Mouse (Mus musculus): ENCODE results near the gene AI854703.

AI854703 gene

GRCm38 (mm10) chr6:48614756-48615155, 11.8 kb upstream of the AI854703 start:
- WGBS: 96% methylated on average over 5 of the region's 5 CpGs

GRCm38 (mm10) chr6:48620031-48620430, 6.5 kb upstream of the AI854703 start:
- WGBS: 96% methylated on average over 30 of the region's 30 CpGs

DNA sequence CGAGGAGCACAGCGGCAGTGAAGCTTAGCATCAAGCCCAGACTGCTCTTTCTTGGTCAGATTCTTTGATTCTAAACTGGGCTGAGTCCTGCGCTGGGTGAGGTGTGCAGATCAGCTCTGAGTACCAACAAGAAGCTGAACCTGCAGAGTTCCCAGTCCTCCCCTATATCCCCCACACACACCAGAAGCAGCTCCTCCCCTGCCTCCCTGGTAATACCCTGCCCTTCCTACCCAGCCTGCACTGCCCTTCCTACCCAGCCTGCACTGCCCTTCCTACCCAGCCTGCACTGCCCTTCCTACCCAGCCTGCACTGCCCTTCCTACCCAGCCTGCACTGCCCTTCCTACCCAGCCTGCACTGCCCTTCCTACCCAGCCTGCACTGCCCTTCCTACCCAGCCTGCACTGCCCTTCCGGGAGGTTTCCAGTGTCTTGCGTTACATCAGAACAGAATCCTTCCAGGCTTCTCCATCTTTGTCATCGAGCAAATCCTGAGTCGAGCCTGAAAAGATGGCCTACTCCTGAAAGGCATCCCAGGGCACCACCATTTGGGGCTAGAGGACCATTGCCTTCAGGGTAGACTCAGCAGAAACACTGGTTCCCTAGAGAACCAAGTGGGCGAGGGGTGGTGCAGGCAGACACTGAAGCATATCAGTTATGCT, 4.2 kb upstream of the AI854703 start:
- WGBS: 92% methylated on average over 8 of the region's 8 CpGs

- WGBS: 60% methylated on average over 1 of the region's 1 CpGs
Observed at GRCm38 (mm10) chr6:48623460-48623859, 3.1 kb upstream of the AI854703 start.

DNA sequence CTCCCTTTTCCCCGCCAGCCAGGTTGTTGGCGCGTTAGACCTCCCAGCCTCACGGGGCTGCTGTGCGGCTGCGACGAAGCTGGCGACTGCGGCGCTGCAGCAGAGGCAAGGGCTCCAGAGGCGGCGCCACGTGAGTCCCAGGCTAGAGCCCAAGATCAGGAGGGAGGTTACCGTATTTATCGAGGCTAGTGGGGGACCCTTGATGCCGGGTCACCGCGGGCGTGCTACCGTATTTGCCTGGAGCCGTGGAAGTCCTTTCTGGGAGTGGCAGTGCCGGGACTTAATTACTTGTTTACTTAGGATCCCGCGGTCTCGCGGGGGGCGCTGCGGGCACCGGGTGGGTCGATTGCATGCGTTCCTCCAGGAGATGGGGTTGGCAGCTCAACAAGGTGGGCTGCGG, 420 bp downstream of the AI854703 start:
- WGBS: 2% methylated on average over 32 of the region's 32 CpGs

DNA sequence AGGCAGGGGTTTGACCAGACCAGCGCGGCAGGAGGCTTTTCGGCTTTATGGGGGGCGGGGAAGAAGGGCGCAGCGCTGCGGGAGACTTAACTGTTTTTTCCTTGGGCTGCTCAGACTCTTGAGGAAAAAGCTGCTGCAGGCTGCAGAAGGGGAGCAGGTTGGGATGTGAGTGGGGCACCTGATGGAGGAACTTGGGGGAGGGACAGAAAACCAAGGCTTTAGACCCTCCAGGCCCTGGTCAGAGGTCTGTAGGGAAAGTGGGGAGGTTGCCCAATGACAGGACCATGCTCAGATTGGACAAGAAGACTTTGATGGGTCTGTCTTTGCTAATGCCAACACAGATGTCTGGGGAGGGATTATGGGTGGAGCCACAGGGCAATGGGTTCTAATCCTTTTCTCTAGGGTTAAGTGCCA, 954 bp downstream of the AI854703 start:
- 2% methylated on average over 7 of the region's 7 CpGs for WGBS

DNA sequence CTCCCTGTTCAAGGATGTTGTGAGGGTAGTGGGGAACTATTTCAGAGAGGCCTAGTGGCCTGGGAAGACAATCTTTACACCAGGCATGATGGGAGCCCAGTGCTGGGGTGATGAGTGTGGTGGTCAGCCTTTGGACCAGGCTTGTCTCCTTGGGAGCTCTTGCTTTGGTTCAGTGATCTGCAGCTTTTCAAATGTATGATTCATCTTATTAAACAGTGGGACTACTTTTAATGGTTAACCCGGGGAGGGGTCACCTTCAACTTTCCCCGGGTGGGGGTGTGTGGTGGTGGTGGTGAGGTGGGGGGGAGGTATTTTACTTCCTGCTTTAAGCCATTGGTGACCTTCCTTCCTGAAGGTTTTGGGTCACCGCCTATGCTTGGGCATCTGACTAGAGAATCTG, 1.8 kb downstream of the AI854703 start:
- 79% methylated on average over 3 of the region's 3 CpGs for WGBS

GRCm38 (mm10) chr6:48628808-48629660, 2.5 kb downstream of the AI854703 start:
- 17% methylated on average over 54 of the region's 54 CpGs for WGBS

DNA sequence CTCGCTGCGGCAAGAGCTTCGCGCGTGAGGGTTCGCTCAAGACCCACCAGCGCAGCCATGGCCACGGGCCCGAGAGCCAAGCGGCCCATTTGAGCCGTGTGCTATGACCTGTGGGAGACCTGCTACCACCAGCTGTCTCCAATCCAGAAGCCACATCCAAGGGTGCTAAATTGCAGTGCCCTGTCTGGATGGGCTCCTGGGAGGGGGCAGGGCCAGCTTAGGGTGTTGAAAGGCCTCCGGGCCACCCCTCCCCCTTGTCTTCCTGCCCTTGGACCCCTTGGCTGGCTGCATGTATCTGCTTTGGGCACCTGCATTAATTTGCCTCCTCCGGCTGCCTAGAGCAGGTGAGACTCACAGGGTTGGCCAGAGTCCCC, 3.1 kb downstream of the AI854703 start:
- 11% methylated on average over 13 of the region's 13 CpGs for WGBS

GRCm38 (mm10) chr6:48630831-48631230, 4.3 kb downstream of the AI854703 start:
- 92% methylated on average over 8 of the region's 8 CpGs for WGBS

GRCm38 (mm10) chr6:48635105-48635504, 8.5 kb downstream of the AI854703 start:
- 88% methylated on average over 2 of the region's 2 CpGs for WGBS

DNA sequence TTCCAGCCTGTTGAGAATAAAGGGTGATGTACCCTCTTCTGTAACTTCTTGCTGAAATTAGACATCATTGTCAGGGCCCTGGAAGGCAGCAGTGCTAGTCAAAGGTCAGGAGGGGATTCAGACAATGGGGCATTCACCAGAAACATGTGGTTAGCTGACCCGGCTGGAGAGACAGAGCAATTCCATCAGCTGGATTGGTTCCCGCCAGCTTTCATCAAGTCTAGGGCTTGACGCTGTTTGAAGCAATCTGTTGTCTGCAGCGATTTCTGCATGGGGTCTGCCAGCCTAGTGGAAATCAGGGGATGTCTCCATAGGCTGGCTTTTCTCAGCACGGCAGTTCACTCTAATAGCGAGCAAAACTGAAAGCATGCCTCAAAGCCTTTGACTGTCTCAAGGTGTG, 10.0 kb downstream of the AI854703 start:
- 72% methylated on average over 6 of the region's 6 CpGs for WGBS

DNA sequence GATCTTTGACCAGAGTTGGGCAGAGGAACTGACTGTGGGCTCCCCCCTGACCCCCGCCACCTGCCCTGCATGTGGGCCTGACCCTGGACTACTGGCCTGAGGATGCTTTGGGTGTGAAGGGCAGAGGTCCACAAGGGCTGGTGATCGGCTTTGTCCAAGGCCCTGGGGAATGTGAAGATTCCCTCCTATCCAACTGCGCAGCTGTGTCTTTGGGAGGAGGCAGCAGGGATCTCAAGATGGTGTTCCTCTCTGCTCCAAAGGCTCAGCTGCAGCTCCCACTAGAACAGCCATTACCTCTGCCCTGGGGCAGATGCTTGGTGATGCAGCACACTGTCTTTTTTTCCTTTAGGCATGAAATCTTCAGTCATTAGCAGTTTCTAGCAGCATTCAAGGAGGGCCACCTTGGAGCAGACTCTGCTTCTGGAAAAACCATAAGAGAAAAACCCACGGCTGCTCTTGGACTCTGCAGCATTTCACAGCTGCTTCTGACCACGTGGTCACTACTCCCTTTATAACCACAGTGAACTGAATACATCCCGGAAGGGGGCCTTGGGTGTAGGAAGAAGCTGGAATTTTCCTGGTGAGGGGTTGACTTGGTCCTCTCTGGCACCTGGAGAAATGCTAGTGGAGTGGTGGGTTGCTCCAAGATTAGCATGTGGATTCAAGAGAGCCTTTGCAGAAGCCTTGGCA, 11.4 kb downstream of the AI854703 start:
- 63% methylated on average over 6 of the region's 6 CpGs for WGBS

DNA sequence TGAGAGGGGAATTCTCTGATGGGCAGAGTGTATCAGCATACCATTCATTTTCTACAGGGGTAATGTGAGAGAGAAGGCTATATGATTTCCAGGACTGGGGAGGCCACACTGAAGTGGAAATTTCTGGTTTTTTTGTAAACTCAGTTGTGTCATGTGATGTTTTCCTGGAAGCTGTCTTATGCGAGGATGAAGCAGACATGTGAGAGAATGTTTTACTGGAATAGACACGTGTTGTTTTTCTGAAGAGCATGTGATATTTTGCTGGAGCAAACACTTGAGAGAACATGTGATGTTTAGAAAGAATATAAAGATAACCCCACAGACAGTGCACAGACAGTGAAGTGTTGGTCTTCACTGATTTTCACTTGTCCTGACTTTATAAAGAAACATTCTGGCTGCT, 12.0 kb downstream of the AI854703 start:
- WGBS: 73% methylated on average over 2 of the region's 2 CpGs

- WGBS: 86% methylated on average over 6 of the region's 6 CpGs
Observed at GRCm38 (mm10) chr6:48641391-48641790, 14.8 kb downstream of the AI854703 start.

DNA sequence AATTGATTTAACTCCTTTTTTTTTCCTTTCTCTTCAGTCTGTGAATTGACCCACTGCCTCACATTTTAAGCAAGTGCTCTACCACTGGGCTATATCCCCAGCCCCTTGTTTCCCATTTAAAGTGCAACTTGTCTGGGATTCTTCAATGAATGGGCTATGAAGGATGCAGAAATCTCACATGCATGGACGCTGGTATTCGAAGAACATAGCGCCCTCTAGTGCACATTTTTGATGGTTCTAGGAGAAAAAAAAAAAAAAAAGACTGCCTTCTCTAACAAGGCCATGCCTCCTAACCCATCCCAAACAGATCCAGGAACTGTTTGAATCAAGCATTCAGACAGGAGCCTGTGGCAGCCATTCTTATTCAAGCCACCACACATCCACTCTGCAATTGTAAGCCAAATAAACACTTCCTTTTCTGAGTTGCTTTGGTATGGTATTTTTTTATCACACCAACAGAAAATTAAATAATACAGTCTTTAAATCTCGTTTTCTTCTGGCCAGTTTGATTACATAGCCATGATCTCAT, 16.3 kb downstream of the AI854703 start:
- WGBS: 15% methylated on average over 4 of the region's 4 CpGs

- WGBS: 11% methylated on average over 12 of the region's 12 CpGs
Observed at GRCm38 (mm10) chr6:48645660-48646308, 19.2 kb downstream of the AI854703 start.

- WGBS: 85% methylated on average over 4 of the region's 4 CpGs
Observed at GRCm38 (mm10) chr6:48646309-48646690, 19.7 kb downstream of the AI854703 start.

DNA sequence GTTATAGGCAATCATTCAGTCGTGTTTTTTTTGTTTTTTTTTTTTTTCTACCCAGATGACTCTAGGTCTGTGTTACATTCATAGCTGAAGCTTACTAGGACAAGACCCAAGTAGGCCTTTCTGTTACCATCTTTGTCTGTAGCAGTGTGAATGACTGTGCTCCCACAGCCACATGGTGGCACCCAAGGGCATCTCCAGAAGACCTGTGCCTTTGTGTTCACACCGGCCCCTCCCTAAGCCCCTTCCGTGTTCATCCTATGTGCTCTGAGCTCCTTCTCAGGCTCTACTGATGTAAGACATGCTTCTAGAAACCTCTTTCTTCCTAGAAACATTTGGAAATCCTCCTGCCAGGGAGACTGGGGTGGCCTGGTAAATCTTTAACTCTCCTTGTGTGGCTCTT, 20.4 kb downstream of the AI854703 start, which contains the start of gene Gimap8:
TSS of gene Gimap8 (plus strand) at position 240 of the 400 bp plus-strand sequence.
- WGBS: 53% methylated on average over 3 of the region's 3 CpGs

GRCm38 (mm10) chr6:48647611-48648010, 21.0 kb downstream of the AI854703 start:
- 78% methylated on average over 2 of the region's 2 CpGs for WGBS

DNA sequence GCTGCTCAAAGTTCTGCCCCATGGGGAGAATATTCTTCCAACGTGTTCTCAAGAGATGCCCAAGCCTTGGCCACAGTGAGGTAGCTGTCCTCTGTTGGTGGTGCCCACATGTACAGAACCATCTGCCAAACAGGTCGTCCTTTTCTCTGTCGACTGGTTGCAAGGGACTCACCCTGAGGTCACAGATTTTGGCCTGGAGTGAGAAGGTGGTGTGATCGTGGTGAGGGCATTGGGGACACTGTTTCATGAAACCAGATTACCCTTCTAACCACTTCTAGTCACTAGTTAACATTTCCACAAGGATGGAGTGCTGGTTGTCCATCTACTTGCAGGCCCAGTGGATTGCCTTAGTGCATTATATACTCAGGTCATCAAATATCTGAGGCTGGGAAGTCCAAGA, 22.2 kb downstream of the AI854703 start:
- WGBS: 88% methylated on average over 4 of the region's 4 CpGs

DNA sequence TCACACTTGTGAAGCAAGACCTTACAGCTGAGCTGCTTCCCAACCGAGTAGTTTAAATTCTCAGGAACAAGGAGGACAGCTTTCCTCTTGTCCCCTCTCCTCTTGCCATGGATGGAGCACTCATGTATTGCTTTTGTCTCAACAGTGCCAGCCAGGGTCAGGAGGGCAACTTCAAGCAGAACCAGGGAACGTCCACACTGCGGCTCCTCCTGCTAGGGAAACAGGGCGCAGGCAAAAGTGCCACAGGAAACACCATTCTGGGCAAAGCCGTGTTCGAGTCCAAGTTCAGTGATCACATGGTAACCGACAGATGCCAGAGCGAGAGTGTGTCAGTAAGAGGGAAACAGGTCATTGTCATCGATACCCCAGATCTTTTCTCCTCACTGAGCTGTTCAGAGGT, 23.5 kb downstream of the AI854703 start:
- WGBS: 91% methylated on average over 9 of the region's 9 CpGs
